Mouse (Mus musculus): ENCODE data around the gene Ctnna3. TPM values are rescaled to one million over a fixed set of nuclear protein-coding genes. Genes with fewer than 3 reads are reported as not detected.
A peak's percentile ranks its signal among the peaks of the same experiment; 100 is the strongest.

The Ctnna3 gene
- polyA plus RNA-seq, 1 experiment from 2014 or later: 0.90 TPM

DNA sequence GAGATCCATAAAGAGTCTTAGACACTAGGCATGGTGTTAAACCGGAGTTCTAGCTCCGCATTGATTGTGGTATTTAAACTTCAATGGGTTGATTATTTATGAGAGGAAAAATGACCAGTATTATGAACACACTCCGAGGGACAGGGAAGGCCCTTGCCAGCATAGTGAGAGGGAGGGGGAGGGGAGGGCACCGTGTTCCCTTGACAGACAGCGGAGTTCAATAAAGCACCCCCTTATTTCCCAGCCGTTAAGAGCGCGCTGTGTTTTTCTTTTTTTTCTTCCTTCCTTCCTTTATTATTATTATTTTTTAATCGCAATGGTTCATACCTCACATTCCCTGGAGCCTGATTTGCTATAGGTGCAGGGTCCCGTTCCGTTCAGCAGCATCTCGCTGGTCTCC is 657.6 kb downstream of the Ctnna3 start:
- peak overlapping the region; percentile 63; the same call in 1 of the 2 replicates for H3K9ac ChIP-seq
- peak overlapping the region; percentile 47 for H3K4me3 ChIP-seq
- no peaks in the 10 kb centered on the region for H3K9me3 ChIP-seq
- H3K4me1 ChIP-seq: peaks cover 34% of the 10 kb centered on the region
- WGBS: 1% methylated on average over 12 of the region's 12 CpGs
- H3K36me3 ChIP-seq: no peaks in the 10 kb centered on the region
- H3K27ac ChIP-seq: no peak overlapping the region
- ATAC-seq (ENCODE audit: insufficient number of reproducible peaks, insufficient read depth, low FRiP score, low TSS enrichment, low read depth): no peak; the same call in 1 of the 2 replicates
- peaks cover 42% of the 10 kb centered on the region for H3K27me3 ChIP-seq
- H3K4me2 ChIP-seq: peak overlapping the region; percentile 78

DNA sequence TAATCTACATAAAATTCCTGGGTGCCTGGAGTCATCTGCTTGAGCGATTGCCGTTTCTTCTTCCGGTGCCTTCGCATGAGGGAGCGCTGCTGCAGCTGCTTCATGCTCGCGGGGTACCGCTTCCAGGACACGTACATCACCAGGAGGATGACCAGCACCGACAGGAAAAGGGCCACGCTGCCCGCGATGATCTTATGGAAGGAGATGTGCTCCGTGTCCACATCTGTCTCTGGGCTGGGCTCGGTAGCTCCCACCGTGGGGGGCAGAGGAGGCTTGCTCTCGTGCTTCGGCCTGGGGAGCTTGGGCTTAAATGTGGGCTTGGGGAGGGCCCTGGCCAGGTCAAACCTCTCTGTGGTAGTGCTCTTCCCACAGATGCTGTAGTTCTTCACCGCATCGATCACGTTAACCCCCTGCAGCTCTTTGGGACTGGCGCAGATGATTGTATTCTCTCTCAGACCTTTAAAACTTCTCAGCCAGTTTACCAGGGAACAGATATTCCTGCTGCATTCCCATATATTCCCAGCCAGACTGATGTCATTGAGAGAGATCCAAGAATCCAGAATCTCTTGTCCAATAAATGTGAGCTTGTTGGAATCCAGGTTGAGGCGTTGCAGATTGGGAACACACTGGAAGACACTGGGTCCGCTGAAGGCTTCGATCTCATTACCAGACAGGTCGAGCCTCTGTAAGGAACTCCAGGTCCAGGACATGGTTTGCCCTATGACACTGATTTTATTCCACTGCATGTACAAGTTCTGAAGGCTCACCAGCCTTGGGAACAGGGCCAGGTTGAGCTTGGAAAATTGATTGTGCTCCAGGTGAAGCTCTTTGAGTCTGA is 658.3 kb downstream of the Ctnna3 start:
- Histone ChIP-seq H3K27ac (no peak overlapping the region), H3K4me1 (peaks cover 34% of the 10 kb centered on the region), H3K4me2 (peak overlapping the region; percentile 78), H3K9me3 (no peaks in the 10 kb centered on the region), H3K36me3 (no peaks in the 10 kb centered on the region), H3K27me3 (peaks cover 42% of the 10 kb centered on the region), H3K4me3 (peak overlapping the region; percentile 47), H3K9ac (peak overlapping the region; percentile 63)
- WGBS: 4% methylated on average over 26 of the region's 26 CpGs
- no peak for ATAC-seq (ENCODE audit: insufficient number of reproducible peaks, insufficient read depth, low FRiP score, low TSS enrichment, low read depth)

DNA sequence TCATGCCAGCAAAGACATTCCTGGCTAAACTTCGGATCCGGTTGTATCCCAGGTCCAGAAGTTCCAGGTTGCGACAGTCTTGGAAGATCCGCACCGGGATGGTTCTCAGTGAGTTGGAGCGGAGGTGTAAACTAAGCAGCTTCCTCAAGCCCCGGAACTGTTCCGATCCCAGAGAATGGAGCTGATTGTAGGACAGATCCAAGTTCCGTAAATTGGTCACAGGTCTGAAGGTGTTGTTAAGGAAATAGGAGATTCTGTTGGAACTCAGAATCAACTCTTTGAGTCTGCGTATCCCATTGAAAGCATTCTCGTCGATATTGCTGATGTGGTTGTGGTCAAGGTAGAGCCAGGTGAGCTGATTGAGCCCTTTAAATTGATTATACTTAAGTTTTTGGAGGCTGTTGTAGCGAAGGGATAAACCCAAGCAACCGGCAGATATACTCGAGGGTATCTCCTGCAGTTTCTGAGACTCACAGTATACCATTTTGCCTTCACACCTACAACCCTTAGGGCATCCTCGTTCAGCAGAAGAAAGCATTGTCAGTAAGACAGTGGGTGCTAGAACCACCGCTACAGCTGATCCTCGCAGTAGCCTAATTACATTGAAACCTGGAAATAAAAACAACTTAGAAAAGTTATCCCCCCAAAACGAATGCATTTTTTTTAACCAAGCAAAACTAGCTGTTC is 659.0 kb downstream of the Ctnna3 start:
- no peak overlapping the region for H3K27ac ChIP-seq
- H3K4me1 ChIP-seq: peaks cover 32% of the 10 kb centered on the region
- H3K36me3 ChIP-seq: no peaks in the 10 kb centered on the region
- peaks cover 37% of the 10 kb centered on the region for H3K27me3 ChIP-seq
- no peak overlapping the region for H3K9ac ChIP-seq
- 16% methylated on average over 19 of the region's 19 CpGs for WGBS
- no peak for ATAC-seq (ENCODE audit: insufficient number of reproducible peaks, insufficient read depth, low FRiP score, low TSS enrichment, low read depth)
- H3K4me3 ChIP-seq: peak overlapping the region; percentile 47
- H3K4me2 ChIP-seq: peak overlapping the region; percentile 78
- H3K9me3 ChIP-seq: no peaks in the 10 kb centered on the region

DNA sequence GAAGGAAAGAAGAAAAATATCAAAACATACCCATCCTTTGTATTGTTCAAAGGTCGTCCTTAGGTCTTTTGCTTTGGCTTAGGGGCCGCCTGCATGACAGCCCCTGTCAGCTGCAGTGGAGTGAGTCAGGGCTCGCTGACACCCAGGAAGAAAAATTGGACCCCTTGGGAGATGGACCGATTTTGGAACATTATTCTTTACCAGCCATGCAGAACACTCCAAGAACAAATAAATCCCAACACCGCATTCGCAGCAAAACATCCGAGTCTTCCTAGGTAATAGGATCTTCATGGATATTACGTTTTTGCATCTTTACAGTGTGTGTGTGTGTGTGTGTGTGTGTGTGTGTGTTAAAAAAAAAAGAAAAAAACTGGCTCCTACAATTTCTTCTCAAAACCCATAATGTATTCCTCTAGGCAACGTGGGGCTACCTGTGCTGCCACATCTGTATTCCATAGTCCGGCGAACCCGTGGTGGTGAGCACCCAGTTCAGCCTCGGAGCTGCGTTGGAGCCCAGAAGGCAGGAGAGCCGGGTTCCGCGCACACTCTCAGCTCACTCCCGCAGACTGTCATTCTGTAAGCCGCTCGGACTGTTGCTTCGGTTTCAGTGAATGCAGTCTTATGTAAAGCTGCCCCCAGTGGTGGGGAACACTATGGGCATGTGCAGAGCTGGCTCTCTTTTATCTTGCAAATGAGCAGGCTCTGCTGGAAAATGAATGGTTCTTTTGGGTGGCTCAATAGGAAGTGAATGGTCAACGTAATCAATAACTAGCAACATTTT is 660.0 kb downstream of the Ctnna3 start, which contains the start of gene Lrrtm3:
TSS of gene Lrrtm3 (minus strand) at position 598 of the 781 bp plus-strand sequence.
- 2% methylated on average over 22 of the region's 22 CpGs for WGBS
- H3K4me2 ChIP-seq: peak within 1 kb of the TSS; percentile 78
- H3K4me3 ChIP-seq: peak within 1 kb of the TSS; percentile 47
- H3K4me1 ChIP-seq: peaks cover 28% of the 10 kb centered on the region
- peak; percentile 70; the same call in 1 of the 2 replicates for ATAC-seq (ENCODE audit: insufficient number of reproducible peaks, insufficient read depth, low FRiP score, low TSS enrichment, low read depth)
- peak within 1 kb of the TSS; percentile 58 for H3K9ac ChIP-seq
- H3K27ac ChIP-seq: no peak within 1 kb of the TSS
- H3K9me3 ChIP-seq: no peaks in the 10 kb centered on the region
- H3K36me3 ChIP-seq: no peaks in the 10 kb centered on the region
- peaks cover 36% of the 10 kb centered on the region for H3K27me3 ChIP-seq

DNA sequence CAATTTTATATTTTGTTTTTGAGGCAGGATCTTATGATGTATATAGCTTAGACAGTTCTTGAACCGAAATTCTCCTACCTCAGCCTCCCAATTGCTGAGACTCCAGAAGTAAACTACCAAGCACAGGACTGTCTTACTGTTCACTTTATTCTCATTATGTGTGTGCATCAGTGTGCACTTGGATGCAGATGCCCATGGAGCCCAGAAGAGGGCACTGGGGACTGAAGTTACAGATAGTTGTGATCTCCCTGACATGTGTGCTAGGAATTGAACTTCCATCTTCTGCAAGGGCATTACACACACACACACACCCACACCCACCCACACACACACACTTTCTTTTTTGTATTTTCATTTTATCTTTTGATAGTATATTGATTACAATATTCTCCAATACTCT is 666.6 kb downstream of the Ctnna3 start:
- no peak for ATAC-seq (ENCODE audit: insufficient number of reproducible peaks, insufficient read depth, low FRiP score, low TSS enrichment, low read depth)
- H3K9me3 ChIP-seq: no peaks in the 10 kb centered on the region
- WGBS: 95% methylated on average over 1 of the region's 1 CpGs

DNA sequence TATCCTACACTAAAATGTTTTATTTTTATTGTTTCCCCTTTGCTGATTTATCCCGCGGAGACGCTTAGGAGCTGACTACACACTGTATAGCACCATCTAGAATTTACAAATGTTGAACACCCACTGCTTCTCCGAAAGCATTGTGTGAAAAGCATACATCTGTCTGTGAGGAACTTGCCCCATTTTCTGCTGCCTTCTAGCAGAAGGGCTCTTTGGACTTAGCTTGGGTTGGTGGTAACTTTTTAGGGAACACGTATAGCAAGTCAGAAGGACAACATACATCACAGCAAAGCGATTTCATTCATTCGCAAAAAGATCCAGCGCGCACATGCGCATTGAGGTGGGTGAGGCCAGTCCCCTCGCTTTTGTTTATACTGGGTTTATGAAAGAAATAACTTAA is 685.3 kb downstream of the Ctnna3 start:
- no peak for ATAC-seq (ENCODE audit: insufficient number of reproducible peaks, insufficient read depth, low FRiP score, low TSS enrichment, low read depth)
- no peaks in the 10 kb centered on the region for H3K27me3 ChIP-seq
- WGBS: 94% methylated on average over 11 of the region's 11 CpGs

More for the DNA sequence above, 666.6 kb downstream of the Ctnna3 start:
- no peak overlapping the region for H3K4me3 ChIP-seq
- H3K36me3 ChIP-seq: no peaks in the 10 kb centered on the region
- no peak overlapping the region for H3K4me2 ChIP-seq
- no peaks in the 10 kb centered on the region for H3K4me1 ChIP-seq
- H3K27me3 ChIP-seq: peaks cover under 1% of the 10 kb centered on the region; the same call in 1 of the 2 replicates
- H3K9ac ChIP-seq: no peak overlapping the region
- H3K27ac ChIP-seq: no peak overlapping the region

DNA sequence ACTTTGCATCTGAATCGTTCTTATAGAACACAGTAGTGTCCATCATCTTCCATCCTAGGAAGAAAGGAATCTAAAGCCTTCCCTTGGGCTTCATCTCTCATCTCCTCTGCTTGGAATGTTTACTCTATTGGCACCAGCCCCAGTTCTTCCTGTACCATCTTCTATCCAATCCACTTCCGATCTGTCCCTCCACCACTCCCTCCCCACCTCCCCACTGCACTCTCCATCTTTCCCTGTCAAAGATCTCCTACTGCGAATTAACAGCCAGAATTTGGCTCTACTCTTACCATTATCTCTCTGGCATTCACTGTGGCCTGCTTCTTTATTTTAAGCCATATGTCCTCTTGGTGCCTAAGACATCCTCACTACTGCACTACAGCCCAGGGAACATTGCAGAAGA is 688.9 kb downstream of the Ctnna3 start:
- H3K27ac ChIP-seq: no peak overlapping the region
- WGBS: 81% methylated on average over 3 of the region's 3 CpGs
- H3K9ac ChIP-seq: no peak overlapping the region
- no peak overlapping the region for H3K4me3 ChIP-seq
- H3K36me3 ChIP-seq: no peaks in the 10 kb centered on the region
- no peak for ATAC-seq (ENCODE audit: insufficient number of reproducible peaks, insufficient read depth, low FRiP score, low TSS enrichment, low read depth)
- H3K9me3 ChIP-seq: no peaks in the 10 kb centered on the region
- no peak overlapping the region for H3K4me2 ChIP-seq
- no peaks in the 10 kb centered on the region for H3K4me1 ChIP-seq
- H3K27me3 ChIP-seq: no peaks in the 10 kb centered on the region

More for the DNA sequence above, 685.3 kb downstream of the Ctnna3 start:
- H3K9ac ChIP-seq: no peak overlapping the region
- H3K4me2 ChIP-seq: no peak overlapping the region
- no peaks in the 10 kb centered on the region for H3K9me3 ChIP-seq
- H3K36me3 ChIP-seq: no peaks in the 10 kb centered on the region
- H3K27ac ChIP-seq: no peak overlapping the region
- no peaks in the 10 kb centered on the region for H3K4me1 ChIP-seq
- H3K4me3 ChIP-seq: no peak overlapping the region

DNA sequence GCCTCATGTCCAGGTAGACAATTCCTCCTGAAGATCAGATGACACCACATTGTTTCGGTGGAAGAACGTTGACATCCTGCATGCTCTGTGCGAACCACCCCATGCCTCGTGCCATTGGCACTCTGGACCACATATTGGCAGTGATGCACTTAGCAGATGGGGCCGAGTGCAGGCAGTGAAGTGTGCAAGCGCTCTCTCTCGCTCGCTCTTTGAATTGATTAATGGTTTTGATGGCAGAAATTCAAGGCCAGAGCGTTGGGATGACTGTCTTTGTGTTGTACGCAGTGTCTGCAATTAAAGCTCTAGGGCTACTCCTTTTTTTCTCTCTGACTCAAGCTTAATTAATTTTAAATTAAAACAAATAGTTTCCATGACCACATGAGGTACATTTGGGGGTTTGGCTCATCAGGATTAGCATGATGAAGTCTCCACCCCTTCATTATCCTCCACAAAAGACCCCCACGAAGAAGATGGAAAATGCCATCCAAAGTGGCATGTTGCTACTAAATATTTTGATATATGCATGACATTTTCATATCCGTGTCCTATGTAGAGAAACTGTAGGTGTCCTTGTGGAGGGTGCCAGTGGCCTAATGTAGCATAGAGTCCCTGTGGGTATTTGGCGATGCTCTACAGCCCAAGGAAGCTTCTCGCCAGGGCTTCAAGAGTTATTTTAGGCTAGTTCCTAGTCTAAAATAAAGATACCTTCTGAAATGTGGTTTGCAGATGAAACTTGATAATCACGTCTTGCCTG is 700.7 kb downstream of the Ctnna3 start:
- Histone ChIP-seq H3K9ac (no peak overlapping the region), H3K4me3 (no peak overlapping the region), H3K4me1 (no peaks in the 10 kb centered on the region), H3K9me3 (no peaks in the 10 kb centered on the region), H3K4me2 (no peak overlapping the region), H3K27me3 (no peaks in the 10 kb centered on the region), H3K36me3 (no peaks in the 10 kb centered on the region), H3K27ac (no peak overlapping the region)
- 87% methylated on average over 15 of the region's 15 CpGs for WGBS
- ATAC-seq (ENCODE audit: insufficient number of reproducible peaks, insufficient read depth, low FRiP score, low TSS enrichment, low read depth): no peak

DNA sequence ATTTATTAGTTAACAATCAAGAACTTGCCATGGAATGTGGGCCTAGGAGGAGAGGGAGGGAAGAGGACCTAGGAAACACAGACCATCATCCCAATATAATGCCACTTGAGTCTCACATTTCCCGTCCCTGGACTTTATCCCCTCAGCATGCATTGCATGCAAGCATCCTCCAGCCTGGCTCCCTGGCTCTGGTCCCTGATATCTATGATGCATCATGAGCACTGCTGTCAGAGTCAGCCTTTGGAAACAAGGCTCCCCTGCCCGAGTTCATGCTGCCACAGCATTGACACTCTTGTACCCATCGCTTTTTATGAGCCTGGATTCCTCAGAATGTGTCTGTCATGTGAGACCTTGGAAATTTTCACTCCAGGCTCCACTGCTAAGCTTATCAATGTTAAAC is 703.6 kb downstream of the Ctnna3 start:
- 78% methylated on average over 3 of the region's 3 CpGs for WGBS
- no peak overlapping the region for H3K4me2 ChIP-seq
- H3K27ac ChIP-seq: no peak overlapping the region
- H3K9me3 ChIP-seq: no peaks in the 10 kb centered on the region
- no peaks in the 10 kb centered on the region for H3K4me1 ChIP-seq
- no peaks in the 10 kb centered on the region for H3K27me3 ChIP-seq
- H3K9ac ChIP-seq: no peak overlapping the region
- no peak overlapping the region for H3K4me3 ChIP-seq
- ATAC-seq (ENCODE audit: insufficient number of reproducible peaks, insufficient read depth, low FRiP score, low TSS enrichment, low read depth): no peak
- H3K36me3 ChIP-seq: no peaks in the 10 kb centered on the region

DNA sequence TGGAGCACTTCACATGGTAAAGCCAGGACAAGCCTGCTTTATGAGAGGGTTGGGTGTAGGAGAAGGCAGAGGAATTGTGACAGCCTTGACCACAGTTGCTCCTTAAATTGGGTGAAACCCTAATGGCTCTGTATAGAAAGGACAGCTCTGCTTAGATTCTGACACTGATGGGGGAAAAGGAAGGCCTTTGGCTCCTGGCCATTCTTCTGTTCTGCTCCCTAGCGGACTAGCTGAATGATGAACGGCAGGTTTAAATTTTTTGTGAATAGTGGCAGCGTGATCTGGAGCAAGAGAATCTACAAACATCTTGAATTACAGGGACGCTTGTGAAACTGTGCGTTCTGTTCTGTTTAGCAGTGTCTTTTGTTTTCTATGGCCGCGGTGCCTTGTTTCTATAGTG is 705.6 kb downstream of the Ctnna3 start:
- H3K4me3 ChIP-seq: no peak overlapping the region
- no peaks in the 10 kb centered on the region for H3K36me3 ChIP-seq
- no peak for ATAC-seq (ENCODE audit: insufficient number of reproducible peaks, insufficient read depth, low FRiP score, low TSS enrichment, low read depth)
- H3K9me3 ChIP-seq: no peaks in the 10 kb centered on the region
- no peak overlapping the region for H3K4me2 ChIP-seq
- WGBS: 40% methylated on average over 7 of the region's 7 CpGs
- H3K4me1 ChIP-seq: no peaks in the 10 kb centered on the region
- no peaks in the 10 kb centered on the region for H3K27me3 ChIP-seq
- no peak overlapping the region for H3K9ac ChIP-seq
- H3K27ac ChIP-seq: peak overlapping the region; percentile 16; the same call in 1 of the 2 replicates

DNA sequence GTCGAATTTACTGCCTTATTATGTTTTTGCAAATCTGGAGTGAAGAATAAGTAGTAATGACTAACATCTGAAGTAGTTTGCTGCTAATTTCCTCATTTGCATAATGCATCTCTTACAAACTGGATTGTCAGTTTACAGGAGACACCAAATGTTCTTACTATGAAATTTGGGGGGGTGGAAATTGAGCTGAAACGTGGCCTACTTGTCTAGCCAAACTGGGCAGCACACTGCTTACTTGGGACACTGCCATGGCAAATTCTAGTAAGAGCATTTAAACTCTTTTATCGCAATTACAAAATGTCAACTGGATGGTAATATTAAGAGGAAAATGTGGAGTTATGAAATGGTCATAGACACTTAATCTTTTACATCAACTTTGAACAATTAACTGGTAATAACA is 716.6 kb downstream of the Ctnna3 start:
- Histone ChIP-seq H3K36me3 (no peaks in the 10 kb centered on the region), H3K27me3 (no peaks in the 10 kb centered on the region), H3K4me1 (peaks cover 5% of the 10 kb centered on the region; the same call in 1 of the 2 replicates), H3K9me3 (no peaks in the 10 kb centered on the region), H3K4me3 (no peak overlapping the region), H3K9ac (no peak overlapping the region), H3K4me2 (no peak overlapping the region), H3K27ac (no peak overlapping the region)
- ATAC-seq (ENCODE audit: insufficient number of reproducible peaks, insufficient read depth, low FRiP score, low TSS enrichment, low read depth): no peak
- 69% methylated on average over 3 of the region's 3 CpGs for WGBS
